ENCODE assay signal across 8 mouse cellular contexts in genomic region chr8:105225272-105225593, GRCm38 (mm10). TPM values are rescaled to one million over a fixed set of nuclear protein-coding genes. Genes with fewer than 3 reads are reported as not detected.
DNase-seq lines count a peak whose midpoint lies in the region; ATAC-seq and TF ChIP-seq lines count a peak whose summit lies in the region.

No protein-coding gene starts in this region.

- H3K27me3 ChIP-seq in heart, embryonic 14.5 days (ENCODE audit: control insufficient read depth, insufficient read depth, low read length) = no peaks in the 10 kb centered on the region
- no peaks in the 10 kb centered on the region for H3K27me3 ChIP-seq in G1E (ENCODE audit: insufficient read depth, low read length)
- H3K27me3 ChIP-seq in hindbrain, embryonic 11.5 days (ENCODE audit: control insufficient read depth, insufficient read depth, low read length) = no peaks in the 10 kb centered on the region
- H3K27me3 ChIP-seq in megakaryocyte, embryonic 14.5 days (replicated peaks) = no peaks in the 10 kb centered on the region

- peak; percentile 64; the same call in 1 of the 2 replicates for ATAC-seq in heart, embryonic 14.5 days (ENCODE audit: insufficient number of reproducible peaks, insufficient read depth, low FRiP score, low read depth)
- ATAC-seq in G1E (ENCODE audit: extremely low read depth, insufficient number of reproducible peaks, low FRiP score, poor library complexity, severe bottlenecking) = no peak
- no peak for ATAC-seq in hindbrain, embryonic 11.5 days (ENCODE audit: low FRiP score)

- peak overlapping the region; percentile 94 for H3K9ac ChIP-seq in heart, embryonic 14.5 days (ENCODE audit: low read length)
- H3K9ac ChIP-seq in hindbrain, embryonic 11.5 days (ENCODE audit: low read depth, low read length) = peak overlapping the region; percentile 89

- no peaks in the 10 kb centered on the region for H3K36me3 ChIP-seq in heart, embryonic 14.5 days (ENCODE audit: control insufficient read depth, insufficient read depth, low read length)
- peaks cover 29% of the 10 kb centered on the region for H3K36me3 ChIP-seq in G1E (replicated peaks)
- H3K36me3 ChIP-seq in hindbrain, embryonic 11.5 days (ENCODE audit: control insufficient read depth, insufficient read depth, low read length) = no peaks in the 10 kb centered on the region
- peaks cover 11% of the 10 kb centered on the region for H3K36me3 ChIP-seq in megakaryocyte, embryonic 14.5 days (replicated peaks; ENCODE audit: low read length)

- intact Hi-C loops in heart, postnatal 10 days (cut with DNase I) = no loop called here

- DNase-seq in heart, postnatal 10 days = no peak
- DNase-seq in G1E (ENCODE audit: low spot score) = peak; percentile 12
- DNase-seq in hindbrain, embryonic 11.5 days (ENCODE audit: low spot score) = no peak
- DNase-seq in right cerebral cortex, postnatal 36 days (ENCODE audit: low spot score in 2 of 2) = no peak
- no peak for DNase-seq in thymus, postnatal 25 days
- no peak for DNase-seq in urinary bladder, adult 2 months (ENCODE audit: low spot score)

- H3K4me2 ChIP-seq in heart, embryonic 14.5 days (ENCODE audit: low read length) = peak overlapping the region; percentile 74
- peak overlapping the region; percentile 76 for H3K4me2 ChIP-seq in hindbrain, embryonic 11.5 days (replicated peaks; ENCODE audit: low read depth, low read length)

- under 1% methylated on average over 27 of the region's 27 CpGs for WGBS in heart, embryonic 14.5 days
- WGBS in hindbrain, embryonic 11.5 days = under 1% methylated on average over 27 of the region's 27 CpGs

- peak overlapping the region; percentile 72 to 93 for H3K27ac ChIP-seq in heart, embryonic 14.5 days (replicated peaks in 1 of 2; ENCODE audit: control insufficient read depth in 1 of 2, insufficient read depth in 1 of 2, low read depth in 2 of 2, low read length in 2 of 2)
- H3K27ac ChIP-seq in hindbrain, embryonic 11.5 days (ENCODE audit: low read depth, low read length) = peak overlapping the region; percentile 51; the same call in 1 of the 2 replicates

- peak overlapping the region; percentile 87 to 91 for H3K4me3 ChIP-seq in heart, embryonic 14.5 days (ENCODE audit: control insufficient read depth in 1 of 2, insufficient read depth in 1 of 2, low read depth in 1 of 2, low read length in 2 of 2)
- peak overlapping the region; percentile 98 for H3K4me3 ChIP-seq in G1E (ENCODE audit: low read depth, low read length)
- peak overlapping the region; percentile 95 for H3K4me3 ChIP-seq in hindbrain, embryonic 11.5 days (ENCODE audit: low read depth, low read length)
- H3K4me3 ChIP-seq in megakaryocyte, embryonic 14.5 days (replicated peaks) = peak overlapping the region; percentile 98

- no peaks in the 10 kb centered on the region for H3K9me3 ChIP-seq in heart, embryonic 14.5 days (ENCODE audit: control insufficient read depth, low read length)
- H3K9me3 ChIP-seq in G1E (replicated peaks) = no peaks in the 10 kb centered on the region
- no peaks in the 10 kb centered on the region for H3K9me3 ChIP-seq in hindbrain, embryonic 11.5 days (ENCODE audit: control insufficient read depth, low read length)
- H3K9me3 ChIP-seq in megakaryocyte, embryonic 14.5 days = no peaks in the 10 kb centered on the region

- peaks cover 0 to 18% of the 10 kb centered on the region in 2 experiments; a peak in 3 of 4 replicates for H3K4me1 ChIP-seq in heart, embryonic 14.5 days (ENCODE audit: control insufficient read depth in 2 of 2, insufficient read depth in 2 of 2, low read length in 2 of 2)
- H3K4me1 ChIP-seq in G1E (ENCODE audit: insufficient read depth, low read depth, low read length) = peaks cover 32% of the 10 kb centered on the region
- peaks cover 4% of the 10 kb centered on the region for H3K4me1 ChIP-seq in hindbrain, embryonic 11.5 days (replicated peaks; ENCODE audit: control insufficient read depth, insufficient read depth, low read length)
- peaks cover 33% of the 10 kb centered on the region for H3K4me1 ChIP-seq in megakaryocyte, embryonic 14.5 days

- TF ChIP-seq CTCF in G1E (IDR thresholded peaks at IDR 0.05; ENCODE audit: low read depth, low read length) = no peak

RNA-seq across cellular contexts. Expression of gene D230025D16Rik, which starts 0.3 kb away (rescaled TPM):
- polyA plus RNA-seq in heart, embryonic 14.5 days (2014; fragmentation: Nextera tagmentation; extraction: Ambion mirVana) = 21.2 and 21.8 TPM in 2 replicates
- 10 to 100 TPM; 18.2 to 19.5 TPM for total RNA-seq in heart, postnatal 10 days (2021)
- total RNA-seq in G1E (2014; fragmentation: Nextera tagmentation) (35.2 and 37.5 TPM in 2 replicates), G1E (2017) (27.2 and 28.8 TPM in 2 replicates)
- polyA plus RNA-seq in G1E (2012) = 4.0 and 5.0 TPM in 2 replicates
- 33.2 and 34.1 TPM in 2 replicates for polyA plus RNA-seq in hindbrain, embryonic 11.5 days (2014; fragmentation: Nextera tagmentation; extraction: Ambion mirVana)
- 1.4 and 2.1 TPM in 2 replicates for polyA plus RNA-seq in megakaryocyte, embryonic 14.5 days (2012; ENCODE audit: insufficient read depth, low replicate concordance)
- 25.3 and 28.5 TPM in 2 replicates for polyA plus RNA-seq in urinary bladder, adult 2 months (2012; rRNA removed)

RNA-seq across cellular contexts. Expression of gene B3gnt9, which starts 29.7 kb away (rescaled TPM):
- 11.5 and 15.0 TPM in 2 replicates for polyA plus RNA-seq in heart, embryonic 14.5 days (2014; fragmentation: Nextera tagmentation; extraction: Ambion mirVana)
- total RNA-seq in heart, postnatal 10 days (2021) = 1 to 10 TPM; 8.9 to 9.5 TPM
- total RNA-seq in G1E (2014; fragmentation: Nextera tagmentation) (4.8 and 5.9 TPM in 2 replicates), G1E (2017) (6.2 and 7.4 TPM in 2 replicates)
- polyA plus RNA-seq in G1E (2012) = 4.4 and 7.0 TPM in 2 replicates
- 4.2 and 6.3 TPM in 2 replicates for polyA plus RNA-seq in hindbrain, embryonic 11.5 days (2014; fragmentation: Nextera tagmentation; extraction: Ambion mirVana)
- polyA plus RNA-seq in megakaryocyte, embryonic 14.5 days (2012; ENCODE audit: insufficient read depth, low replicate concordance) = 4.9 and 14.6 TPM in 2 replicates
- 34.1 and 34.5 TPM in 2 replicates for polyA plus RNA-seq in urinary bladder, adult 2 months (2012; rRNA removed)

RNA-seq across cellular contexts. Expression of gene Tradd, which starts 39.2 kb away (rescaled TPM):
- polyA plus RNA-seq in heart, embryonic 14.5 days (2014; fragmentation: Nextera tagmentation; extraction: Ambion mirVana) = 15.2 and 18.0 TPM in 2 replicates
- 1 to 10 TPM; 9.1 to 9.7 TPM for total RNA-seq in heart, postnatal 10 days (2021)
- 12.5 and 14.2 TPM in 2 replicates for total RNA-seq in G1E (2014; fragmentation: Nextera tagmentation)
- total RNA-seq in G1E (2017) = 20.8 and 23.4 TPM in 2 replicates
- 27.9 and 30.0 TPM in 2 replicates for polyA plus RNA-seq in G1E (2012)
- polyA plus RNA-seq in hindbrain, embryonic 11.5 days (2014; fragmentation: Nextera tagmentation; extraction: Ambion mirVana) = 13.5 and 14.3 TPM in 2 replicates
- 32.6 and 35.8 TPM in 2 replicates for polyA plus RNA-seq in megakaryocyte, embryonic 14.5 days (2012; ENCODE audit: insufficient read depth, low replicate concordance)
- polyA plus RNA-seq in urinary bladder, adult 2 months (2012; rRNA removed) = 15.1 and 15.8 TPM in 2 replicates

RNA-seq across cellular contexts. Expression of gene Fbxl8, which starts 39.2 kb away (rescaled TPM):
- polyA plus RNA-seq in heart, embryonic 14.5 days (2014; fragmentation: Nextera tagmentation; extraction: Ambion mirVana) = 2.9 and 4.0 TPM in 2 replicates
- 1 to 10 TPM; 2.8 to 4.1 TPM for total RNA-seq in heart, postnatal 10 days (2021)
- 6.8 and 8.0 TPM in 2 replicates for total RNA-seq in G1E (2014; fragmentation: Nextera tagmentation)
- total RNA-seq in G1E (2017) = 6.0 and 6.9 TPM in 2 replicates
- 8.9 and 9.6 TPM in 2 replicates for polyA plus RNA-seq in G1E (2012)
- 0.78 and 1.4 TPM in 2 replicates for polyA plus RNA-seq in hindbrain, embryonic 11.5 days (2014; fragmentation: Nextera tagmentation; extraction: Ambion mirVana)
- 6.2 and 8.9 TPM in 2 replicates for polyA plus RNA-seq in megakaryocyte, embryonic 14.5 days (2012; ENCODE audit: insufficient read depth, low replicate concordance)
- polyA plus RNA-seq in urinary bladder, adult 2 months (2012; rRNA removed) = 9.1 and 9.5 TPM in 2 replicates

RNA-seq across cellular contexts. Expression of gene Hsf4, which starts 44.4 kb away (rescaled TPM):
- 0.27 TPM in 1 of 2 replicates, not detected in the other for polyA plus RNA-seq in heart, embryonic 14.5 days (2014; fragmentation: Nextera tagmentation; extraction: Ambion mirVana)
- under 1 TPM; 0.84 to 0.94 TPM for total RNA-seq in heart, postnatal 10 days (2021)
- total RNA-seq in G1E (2014; fragmentation: Nextera tagmentation) (0.49 and 0.68 TPM in 2 replicates), G1E (2017) (0.70 and 0.93 TPM in 2 replicates)
- polyA plus RNA-seq in G1E (2012) = 0.33 and 0.39 TPM in 2 replicates
- polyA plus RNA-seq in hindbrain, embryonic 11.5 days (2014; fragmentation: Nextera tagmentation; extraction: Ambion mirVana) = 0.21 and 0.52 TPM in 2 replicates
- polyA plus RNA-seq in megakaryocyte, embryonic 14.5 days (2012; ENCODE audit: insufficient read depth, low replicate concordance) = 0.73 TPM in 1 of 2 replicates, not detected in the other
- polyA plus RNA-seq in urinary bladder, adult 2 months (2012; rRNA removed) = 4.8 TPM in 2 replicates
